Mouse (Mus musculus) small intestine, adult 2 months (tissue): ENCODE measurements around the gene Nt5c2. TPM values are rescaled to one million over a fixed set of nuclear protein-coding genes. Genes with fewer than 3 reads are reported as not detected.

Experiments used
- H3K27ac ChIP-seq: fragments of 200-500 bp; 2 replicates; pipeline ENCODE4 v1.5.1; 2012; ENCODE audit warnings: low read depth, low read length, control low read depth, inconsistent platforms; ENCODE audit not compliant: insufficient read depth
- H3K27me3 ChIP-seq: fragments of 200-500 bp; 2 replicates; pipeline ENCODE4 v1.6.1; 2012; ENCODE audit warnings: mild to moderate bottlenecking, moderate library complexity, low read length, inconsistent platforms; ENCODE audit not compliant: control insufficient read depth, insufficient read depth
- H3K36me3 ChIP-seq: fragments of 200-500 bp; 2 replicates; pipeline ENCODE4 v1.6.1; 2012; ENCODE audit warnings: mild to moderate bottlenecking, low read length, control low read depth, inconsistent platforms; ENCODE audit not compliant: control insufficient read depth, insufficient read depth
- H3K4me1 ChIP-seq: fragments of 200-500 bp; 2 replicates; pipeline ENCODE4 v1.6.1; 2012; ENCODE audit warnings: low read length, inconsistent platforms, mixed read lengths; ENCODE audit not compliant: control insufficient read depth, insufficient read depth, insufficient read length
- H3K4me3 ChIP-seq: fragments of 200-500 bp; 2 replicates; pipeline ENCODE4 v1.5.1; 2012; ENCODE audit warnings: low read depth, mild to moderate bottlenecking, control low read depth, inconsistent platforms, low read length, moderate library complexity
- CTCF ChIP-seq: fragments of 200-500 bp; IDR thresholded peaks from 2 replicates; pipeline ENCODE4 v1.5.1; 2012; ENCODE audit warnings: low read depth, mild to moderate bottlenecking, control low read depth, inconsistent platforms, low read length, moderate library complexity, mixed read lengths; ENCODE audit not compliant: insufficient replicate concordance, insufficient read length; ENCODE audit errors: extremely low read depth
- POLR2A ChIP-seq: fragments of 200-500 bp; IDR thresholded peaks from 2 replicates; pipeline ENCODE4 v1.6.1; 2012; ENCODE audit warnings: low read depth, mild to moderate bottlenecking, control low read depth, inconsistent platforms, low read length, moderate library complexity
- WGBS: fragments of 180-500 bp; shearing (Covaris S2); methylation state at CpG from one replicate; pipeline ENCODE4 v1.1.7; 2018; 5-methylcytosine and 5-hydroxymethylcytosine counted together
- polyA plus RNA-seq: library from polyadenylated mRNA; depleted of rRNA; stranded (reverse); fragments of >200 nt; gene quantifications from 2 replicates; pipeline ENCODE4 v1.2.3, GENCODE M21; 2012

Gene Nt5c2
- polyA plus RNA-seq, 1 experiment = 6.1 TPM

- WGBS = 62% methylated on average over 6 of the region's 6 CpGs
- Histone ChIP-seq H3K27me3 (no peaks in the 10 kb centered on the region), H3K36me3 (peaks cover 3% of the 10 kb centered on the region; the same call in 1 of the 2 replicates), H3K27ac (no peak overlapping the region), H3K4me3 (no peak overlapping the region), H3K4me1 (no peaks in the 10 kb centered on the region)
- TF ChIP-seq POLR2A = no peak
- no peak for TF ChIP-seq CTCF
These were observed 158.7 kb downstream of the Nt5c2 start for GRCm38 (mm10) chr19:46856232-46856631.

- Histone ChIP-seq H3K4me1 (no peaks in the 10 kb centered on the region), H3K4me3 (no peak overlapping the region), H3K27ac (no peak overlapping the region), H3K27me3 (no peaks in the 10 kb centered on the region), H3K36me3 (no peaks in the 10 kb centered on the region)
- TF ChIP-seq POLR2A (no peak), CTCF (no peak)
- 53% methylated on average over 9 of the region's 9 CpGs for WGBS
These were observed 165.4 kb downstream of the Nt5c2 start for GRCm38 (mm10) chr19:46849443-46849997.

DNA sequence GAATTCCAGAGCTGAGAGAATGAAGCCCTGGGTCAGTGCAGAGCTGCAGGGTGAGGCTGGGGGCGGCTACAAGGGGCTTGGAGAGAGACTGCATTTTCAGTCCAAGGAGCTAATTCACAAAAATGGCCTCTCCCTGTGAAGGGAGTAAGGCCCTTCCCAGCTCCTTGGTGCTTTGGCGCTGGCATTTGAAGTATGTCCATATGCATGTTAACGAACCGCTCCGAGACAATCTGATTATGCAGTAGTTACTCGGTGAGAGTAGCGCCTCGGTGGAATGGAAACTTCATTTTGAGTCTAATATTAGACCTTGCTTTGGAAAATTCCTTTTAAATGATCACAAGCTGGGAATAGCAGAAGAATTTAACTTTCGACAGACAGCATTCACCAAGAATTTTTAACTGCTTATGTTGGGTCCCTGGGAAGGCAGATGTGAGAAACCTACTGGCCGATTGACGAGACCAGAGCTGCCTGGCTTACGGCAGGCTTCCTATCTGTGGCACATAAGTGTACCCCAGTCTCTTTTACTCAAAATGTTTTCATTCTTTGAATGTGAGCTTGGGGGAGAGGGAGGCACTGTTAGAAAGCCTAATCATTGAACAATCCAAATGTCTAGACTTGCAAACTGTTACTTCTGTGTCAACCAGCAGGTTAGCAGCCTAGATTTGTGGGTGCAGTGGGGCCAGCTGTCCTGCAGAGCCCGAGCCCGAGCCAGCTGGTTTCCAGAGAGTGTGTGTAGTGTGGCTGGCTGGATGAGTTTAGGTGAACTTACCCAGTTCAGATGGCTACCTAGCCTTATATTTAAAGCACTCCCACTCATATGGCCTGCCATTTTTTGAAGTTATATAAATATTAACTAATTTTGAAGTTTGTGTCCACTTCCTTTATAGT, 166.3 kb downstream of the Nt5c2 start:
- Histone ChIP-seq H3K27me3 (no peaks in the 10 kb centered on the region), H3K27ac (no peak overlapping the region), H3K4me3 (no peak overlapping the region), H3K4me1 (no peaks in the 10 kb centered on the region), H3K36me3 (no peaks in the 10 kb centered on the region)
- no peak for TF ChIP-seq POLR2A
- no peak for TF ChIP-seq CTCF
- WGBS = 83% methylated on average over 14 of the region's 14 CpGs

GRCm38 (mm10) chr19:46846459-46846858, 168.5 kb downstream of the Nt5c2 start:
- TF ChIP-seq POLR2A = no peak
- no peak for TF ChIP-seq CTCF
- Histone ChIP-seq H3K4me3 (no peak overlapping the region), H3K27ac (no peak overlapping the region), H3K27me3 (no peaks in the 10 kb centered on the region), H3K36me3 (no peaks in the 10 kb centered on the region), H3K4me1 (no peaks in the 10 kb centered on the region)
- WGBS = 75% methylated on average over 5 of the region's 5 CpGs

DNA sequence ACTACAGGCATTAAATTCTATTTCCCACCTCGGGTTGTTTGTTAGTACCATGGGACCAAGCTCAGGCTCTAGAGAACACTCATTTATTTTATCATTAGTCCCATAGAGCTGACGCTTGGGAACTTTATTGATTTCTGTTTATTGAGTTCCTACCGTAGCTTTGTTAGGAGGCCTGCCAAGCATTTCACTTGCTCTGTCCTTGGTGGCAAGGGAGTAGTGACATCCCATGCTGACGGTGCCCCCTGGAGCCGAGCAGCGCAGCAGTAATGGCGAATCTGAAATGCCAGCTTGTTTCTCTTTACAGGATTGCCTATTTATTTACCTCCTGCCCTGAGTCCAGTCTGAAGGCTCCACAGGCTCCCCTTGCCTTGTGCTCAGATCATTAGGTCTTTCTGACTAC, 168.9 kb downstream of the Nt5c2 start:
- 72% methylated on average over 7 of the region's 7 CpGs for WGBS
- Histone ChIP-seq H3K27me3 (no peaks in the 10 kb centered on the region), H3K4me1 (no peaks in the 10 kb centered on the region), H3K4me3 (no peak overlapping the region), H3K27ac (no peak overlapping the region), H3K36me3 (no peaks in the 10 kb centered on the region)
- TF ChIP-seq POLR2A (no peak), CTCF (no peak)

- H3K27ac ChIP-seq = no peak overlapping the region
- H3K27me3 ChIP-seq = no peaks in the 10 kb centered on the region
- 55% methylated on average over 2 of the region's 2 CpGs for WGBS
- H3K4me3 ChIP-seq = no peak overlapping the region
- TF ChIP-seq POLR2A (no peak), CTCF (no peak)
- no peaks in the 10 kb centered on the region for H3K36me3 ChIP-seq
- no peaks in the 10 kb centered on the region for H3K4me1 ChIP-seq
These were observed 171.9 kb downstream of the Nt5c2 start for GRCm38 (mm10) chr19:46843030-46843429.

GRCm38 (mm10) chr19:46841016-46841415, 173.9 kb downstream of the Nt5c2 start:
- TF ChIP-seq POLR2A = no peak
- no peak for TF ChIP-seq CTCF
- H3K27me3 ChIP-seq = no peaks in the 10 kb centered on the region
- no peak overlapping the region for H3K4me3 ChIP-seq
- WGBS = 89% methylated on average over 4 of the region's 4 CpGs
- no peaks in the 10 kb centered on the region for H3K4me1 ChIP-seq
- no peaks in the 10 kb centered on the region for H3K36me3 ChIP-seq
- H3K27ac ChIP-seq = no peak overlapping the region
